Mouse (Mus musculus) frontal cortex, postnatal 10 days (tissue): Measurements from ENCODE around the gene Fam25c.
"Not testable (repeated sequence)": the region's sequence is repeated elsewhere in the genome, so short reads cannot be mapped to it uniquely, and the experiment has no call there.

Experiments
- DNase-seq, 2 experiments: peaks; one replicate each; pipeline ENCODE4 v3.0.0; 2022; ENCODE audit warnings: low spot score in 2 of 2, mixed read lengths in 1 of 2

Gene Fam25c

DNA sequence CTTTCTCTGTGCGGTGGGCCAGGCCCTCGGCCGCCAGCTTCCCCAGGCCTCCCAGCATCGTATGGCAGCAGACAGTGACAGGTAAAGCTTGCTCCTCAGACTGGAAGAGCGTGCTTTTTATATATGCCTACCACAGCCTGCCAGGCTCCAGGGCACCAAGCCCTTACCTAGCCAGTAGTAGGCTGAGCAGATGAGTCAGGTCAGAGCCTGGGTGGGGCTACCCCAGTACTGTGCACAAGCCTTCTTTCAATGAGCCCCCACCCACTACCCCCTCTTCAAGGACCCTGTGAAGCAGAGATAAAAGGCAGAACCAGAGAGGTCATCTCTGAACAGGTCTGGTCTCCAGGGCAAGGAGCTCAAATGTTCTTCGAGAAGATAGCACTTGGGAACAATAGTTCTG lies at the start of gene Fam25c:
TSS of gene Fam25c (minus strand) at position 133 of the 400 bp plus-strand sequence.
- DNase-seq, result no peak

DNA sequence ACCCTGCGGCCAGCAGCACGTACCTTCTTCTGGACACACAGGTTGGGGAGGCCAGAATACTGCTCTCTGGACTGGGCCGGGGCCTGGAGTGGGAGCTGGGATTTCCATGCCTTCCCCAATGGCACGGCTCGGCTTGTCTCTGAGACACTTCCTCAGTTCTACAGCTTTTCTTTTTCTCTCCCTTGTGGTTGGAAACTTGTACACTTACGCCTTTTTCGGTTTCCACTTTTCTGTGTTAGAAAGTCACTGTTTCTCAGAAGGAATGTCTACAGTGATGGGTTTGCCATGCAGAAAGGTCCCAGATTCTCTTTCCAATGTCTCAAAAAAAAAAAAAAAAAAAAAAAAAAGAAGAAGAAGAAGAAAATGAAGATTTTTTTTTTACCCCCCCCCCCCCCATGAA lies 48.2 kb upstream of the Fam25c start:
- no peak for DNase-seq

DNA sequence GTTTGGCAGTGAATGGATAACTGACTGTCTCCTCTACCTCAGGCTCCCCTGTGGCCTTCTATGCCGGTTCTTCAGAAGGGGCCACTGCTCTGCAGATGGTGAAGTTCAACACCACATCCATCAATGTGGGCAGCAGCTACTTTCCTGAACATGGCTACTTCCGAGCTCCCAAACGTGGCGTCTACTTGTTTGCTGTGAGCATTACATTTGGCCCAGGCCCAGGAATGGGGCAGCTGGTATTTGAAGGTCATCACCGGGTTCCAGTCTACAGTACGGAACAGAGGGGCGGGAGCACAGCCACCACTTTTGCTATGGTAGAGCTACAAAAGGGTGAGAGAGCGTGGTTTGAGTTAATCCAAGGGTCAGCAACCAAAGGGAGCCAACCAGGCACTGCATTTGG lies 47.6 kb upstream of the Fam25c start:
- DNase-seq, result no peak

DNA sequence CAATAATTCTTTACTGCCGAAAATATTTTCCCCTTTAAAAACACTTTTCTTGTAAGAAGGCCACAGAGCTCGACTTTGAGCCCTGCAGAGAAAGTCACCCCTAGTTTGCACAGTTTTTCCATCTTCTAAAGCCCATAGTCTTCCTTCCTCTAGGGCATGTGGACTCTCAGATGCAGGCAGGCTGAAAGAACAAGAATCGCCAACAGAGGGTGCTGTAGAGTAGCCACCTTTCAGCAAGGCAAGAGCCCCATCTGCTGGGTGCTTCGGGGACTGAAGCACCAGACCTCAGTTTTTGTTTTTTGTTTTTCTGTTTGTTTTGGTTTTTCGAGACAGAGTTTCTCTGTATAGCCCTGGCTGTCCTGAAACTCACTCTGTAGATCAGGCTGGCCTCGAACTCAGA lies 45.9 kb upstream of the Fam25c start:
- DNase-seq, result peak in 1 of 2 experiments; percentile 50

DNA sequence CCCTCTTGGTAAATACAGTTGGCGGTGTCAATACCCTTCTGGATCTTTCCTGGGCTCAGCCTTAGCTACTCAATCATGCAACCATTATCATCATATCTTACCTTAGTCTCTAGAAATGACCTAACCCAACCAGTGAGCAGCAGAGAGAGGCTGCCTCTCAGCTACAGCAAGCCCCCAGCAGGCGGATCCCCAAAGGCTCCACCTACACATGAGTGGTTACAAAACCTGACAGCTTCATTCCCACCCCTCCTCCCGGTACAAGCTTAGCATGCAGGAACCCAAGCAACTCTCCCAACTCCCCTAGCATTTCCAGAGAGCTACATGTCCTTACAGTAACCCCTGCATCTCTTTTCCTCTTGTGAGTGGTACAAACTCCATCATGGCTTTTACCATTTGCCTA lies 44.8 kb upstream of the Fam25c start:
- no peak for DNase-seq

DNA sequence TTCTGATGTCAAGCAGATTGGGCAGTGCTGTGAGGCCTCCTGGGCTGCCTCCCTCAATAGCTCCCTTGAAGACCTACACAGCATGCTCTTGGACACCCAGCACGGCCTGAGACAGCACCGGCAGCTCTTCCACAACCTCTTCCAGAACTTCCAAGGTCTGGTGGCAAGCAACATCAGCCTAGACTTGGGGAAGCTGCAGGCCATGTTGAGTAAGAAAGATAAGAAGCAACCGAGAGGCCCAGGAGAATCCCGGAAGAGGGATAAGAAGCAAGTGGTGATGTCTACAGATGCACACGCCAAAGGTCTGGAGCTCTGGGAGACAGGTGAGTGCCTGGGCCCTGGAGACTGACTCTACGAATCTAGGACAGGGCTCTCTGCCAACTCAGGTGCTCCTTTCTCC lies 44.1 kb upstream of the Fam25c start:
- no peak for DNase-seq

DNA sequence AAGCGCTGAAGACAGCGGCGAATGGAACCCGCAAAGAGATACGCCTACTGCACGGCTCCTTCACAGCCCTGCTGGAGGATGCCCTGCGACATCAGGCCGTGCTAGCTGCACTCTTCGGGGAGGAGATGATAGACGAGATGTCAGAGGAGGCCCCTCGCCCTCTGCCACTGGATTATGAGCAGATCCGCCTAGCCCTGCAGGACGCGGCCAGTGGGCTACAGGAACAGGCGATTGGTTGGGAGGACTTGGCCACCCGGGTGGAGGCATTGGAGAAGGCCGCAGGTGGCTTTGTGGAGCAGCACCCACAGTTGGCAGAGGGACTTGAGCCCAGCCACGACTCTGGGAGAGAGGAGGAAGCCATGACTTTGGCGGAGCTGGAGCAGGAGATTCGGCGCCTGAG lies 43.7 kb upstream of the Fam25c start:
- DNase-seq, result no peak

DNA sequence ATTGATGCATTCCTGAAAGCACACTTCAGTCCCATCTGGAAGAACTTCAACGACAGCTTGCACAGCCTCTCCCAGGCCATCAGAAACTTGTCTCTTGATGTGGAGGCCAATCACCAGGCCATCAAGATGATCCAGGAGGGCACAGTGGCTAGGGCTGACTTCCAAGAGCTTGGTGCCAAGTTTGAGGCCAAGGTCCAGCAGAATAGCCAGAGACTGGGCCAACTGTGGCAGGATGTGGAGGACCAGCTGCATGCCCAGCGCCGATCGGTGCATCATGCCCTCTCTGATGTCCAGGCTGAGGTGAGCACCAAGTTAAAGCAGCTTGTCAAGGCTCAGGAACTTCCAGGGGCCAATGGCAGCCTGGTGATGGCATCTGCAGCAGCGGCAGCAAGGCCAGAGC lies 42.6 kb upstream of the Fam25c start:
- DNase-seq, result no peak

DNA sequence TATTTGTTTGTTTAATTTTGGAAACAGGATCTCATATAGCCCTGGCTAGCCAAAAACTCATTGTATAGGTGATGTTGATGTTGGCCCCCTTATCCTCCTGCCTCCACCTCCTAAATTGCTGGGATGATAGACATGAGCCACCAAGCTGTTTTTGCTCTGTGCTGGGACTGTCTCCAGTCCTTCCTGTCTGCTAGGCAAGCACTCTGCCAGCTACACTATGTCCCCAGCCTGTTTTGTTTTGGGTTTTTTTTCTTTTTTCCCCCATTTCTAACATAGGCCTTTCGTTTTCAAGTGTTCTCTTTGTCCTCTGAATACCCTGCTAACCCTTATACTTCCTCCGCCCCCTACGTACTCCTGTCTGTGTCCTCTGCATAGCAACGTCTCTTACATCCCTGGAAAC lies 38.1 kb upstream of the Fam25c start:
- no peak for DNase-seq

DNA sequence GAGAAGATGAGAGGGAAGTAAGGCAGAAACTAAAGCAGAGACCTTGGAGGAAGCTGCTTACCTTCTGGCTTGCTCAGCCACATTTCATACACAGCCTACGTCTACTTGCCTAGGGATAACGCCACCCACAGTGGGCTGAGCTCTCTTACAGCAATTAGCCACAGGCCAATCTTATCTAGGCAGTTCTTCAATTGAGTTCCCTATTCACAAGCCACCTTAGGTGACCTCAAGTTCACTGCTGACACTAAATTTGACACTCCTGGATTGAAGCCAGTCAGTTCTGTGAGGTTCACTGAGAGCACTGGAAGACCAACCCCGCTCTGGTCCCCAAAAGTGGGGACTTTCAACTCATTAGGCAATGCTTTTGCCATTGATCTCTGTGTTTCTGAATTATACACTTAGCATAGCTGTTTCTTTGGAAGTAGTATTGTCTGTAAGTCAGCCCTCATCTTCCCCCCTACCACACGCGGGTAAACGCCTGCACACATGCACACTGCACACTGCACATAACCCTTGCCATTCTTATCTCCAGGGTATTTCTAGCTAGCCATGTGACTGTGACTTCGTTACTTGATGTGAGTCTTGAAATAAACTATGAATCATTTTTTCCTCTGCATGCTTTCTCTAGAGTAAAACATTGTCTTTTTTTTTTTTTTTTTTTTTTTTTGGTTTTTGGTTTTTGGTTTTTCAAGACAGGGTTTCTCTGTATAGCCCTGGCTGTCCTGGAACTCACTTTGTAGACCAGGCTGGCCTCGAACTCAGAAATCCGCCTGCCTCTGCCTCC lies 27.9 kb upstream of the Fam25c start:
- no peak for DNase-seq

DNA sequence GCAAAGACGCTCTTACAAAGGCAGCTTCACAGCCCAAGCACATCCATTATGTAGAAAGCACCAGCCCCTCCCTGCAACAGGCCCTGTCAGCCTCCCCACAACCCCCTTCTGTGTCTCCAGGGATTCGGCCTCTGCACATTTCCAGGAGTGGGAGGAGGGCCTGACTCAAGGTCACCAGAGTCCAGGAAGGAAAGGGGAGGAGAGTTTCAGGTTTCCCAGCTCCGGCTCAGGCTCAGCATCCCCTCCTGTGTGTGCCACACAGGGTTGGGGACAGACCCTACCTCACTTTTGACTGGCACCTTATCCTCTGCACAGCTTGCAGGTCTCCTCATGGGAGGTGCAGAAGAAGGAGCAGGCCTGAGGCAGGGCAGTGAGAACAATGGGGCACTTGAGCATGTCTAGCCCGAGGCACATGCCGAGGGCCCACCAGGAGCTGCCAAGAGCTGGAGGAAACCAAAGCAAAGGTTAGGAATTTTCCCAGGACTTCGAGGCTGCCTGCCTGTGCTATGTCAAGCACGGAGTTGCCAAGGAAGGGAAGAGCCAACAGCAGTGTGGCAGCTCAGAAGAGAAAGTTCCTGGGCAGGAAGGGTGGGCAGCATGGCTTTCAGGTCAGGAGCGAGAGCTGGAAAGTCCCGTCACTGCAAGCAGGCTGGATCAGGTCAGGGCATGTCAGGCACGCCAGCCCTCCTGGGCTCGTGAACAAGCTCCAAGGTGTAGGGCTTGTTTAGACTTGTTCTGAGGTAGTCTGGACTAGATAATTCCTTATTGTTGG lies 23.5 kb upstream of the Fam25c start:
- DNase-seq, result no peak

DNA sequence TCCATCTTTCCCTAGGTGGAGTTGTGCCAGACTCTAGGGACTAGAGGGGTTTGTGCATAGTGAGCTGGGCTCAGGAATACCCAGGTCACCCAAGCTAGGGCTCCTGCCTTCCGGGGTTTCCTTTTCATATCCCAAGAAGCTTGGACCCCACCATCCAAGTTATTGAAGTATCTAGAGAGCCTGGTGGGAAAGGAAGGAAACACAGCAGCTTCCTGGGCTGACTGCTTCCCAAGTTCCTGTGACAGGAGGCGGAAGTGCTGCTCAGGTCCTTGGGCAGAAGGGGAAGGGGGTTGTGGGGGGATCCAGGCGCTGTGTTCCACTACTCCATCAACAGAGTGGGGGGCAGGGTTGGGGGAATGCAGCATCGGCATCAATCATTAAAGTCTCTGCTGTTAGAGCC lies 21.9 kb upstream of the Fam25c start:
- no peak for DNase-seq

DNA sequence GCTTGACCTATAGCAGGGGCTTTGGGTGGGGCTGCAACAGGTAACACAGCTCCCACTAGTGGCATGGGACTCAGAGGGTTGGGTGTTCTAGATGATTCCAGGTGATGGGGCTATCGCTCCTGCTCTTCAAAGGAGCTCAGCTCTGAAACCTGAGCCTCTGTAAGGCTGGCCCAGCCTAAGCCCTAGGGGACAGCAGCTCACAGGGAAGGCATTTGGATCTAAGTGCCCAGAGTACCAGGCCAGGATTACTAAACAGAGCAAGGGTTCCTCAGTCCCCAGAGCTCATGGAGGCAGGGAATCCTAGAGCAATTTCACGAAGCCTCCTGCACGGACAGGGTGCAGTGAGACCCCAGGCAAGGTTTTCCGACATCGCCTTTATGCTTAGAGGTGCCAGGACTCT lies 20.7 kb upstream of the Fam25c start:
- DNase-seq, result no peak

DNA sequence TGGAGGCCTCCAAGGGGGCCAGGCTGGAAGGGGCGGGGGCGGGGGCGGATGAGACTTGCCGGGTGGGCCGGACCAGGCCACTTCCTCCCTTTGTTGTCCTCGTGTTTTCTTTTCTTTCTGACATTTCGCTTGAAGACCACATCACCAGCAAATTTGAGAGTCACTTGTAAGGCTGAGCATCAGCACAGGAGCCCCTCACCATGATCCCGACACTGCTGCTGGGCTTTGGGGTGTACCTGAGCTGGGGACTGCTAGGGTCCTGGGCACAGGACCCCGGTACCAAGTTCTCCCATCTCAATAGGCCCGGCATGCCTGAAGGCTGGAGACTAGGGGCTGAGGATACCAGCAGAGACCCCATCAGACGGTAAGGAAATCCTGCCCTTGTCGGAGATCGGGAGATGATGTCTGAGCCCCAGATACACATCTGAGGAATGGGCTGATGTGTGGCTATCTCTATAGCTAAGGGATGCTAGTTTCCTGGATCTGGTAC lies 20.2 kb upstream of the Fam25c start, which contains the start of gene Mmrn2:
TSS of gene Mmrn2 (plus strand) at position 51 of the 490 bp plus-strand sequence.
- DNase-seq, result no peak

DNA sequence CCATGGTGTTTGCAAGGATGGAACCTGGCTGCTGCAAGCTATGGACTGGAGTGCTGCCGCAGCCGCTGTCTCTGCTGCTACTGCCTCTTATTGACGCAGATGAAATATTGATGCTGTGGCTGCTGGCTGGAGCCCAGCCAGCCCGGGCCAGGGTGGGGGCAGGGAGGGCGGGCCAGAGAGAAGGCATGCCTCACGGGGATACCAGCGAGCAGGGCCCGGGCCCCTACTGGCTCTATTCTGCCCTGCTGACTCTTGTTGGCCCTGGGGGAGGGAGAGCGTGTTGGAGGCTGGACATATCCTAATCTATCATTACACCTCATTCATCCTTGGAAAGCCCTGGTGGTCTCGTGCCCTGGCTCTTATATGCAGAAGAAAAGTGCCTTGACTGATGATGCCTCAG lies 19.3 kb upstream of the Fam25c start, which contains the start of gene Sncg:
TSS of gene Sncg (minus strand) at position 213 of the 400 bp plus-strand sequence.
- DNase-seq, result no peak

DNA sequence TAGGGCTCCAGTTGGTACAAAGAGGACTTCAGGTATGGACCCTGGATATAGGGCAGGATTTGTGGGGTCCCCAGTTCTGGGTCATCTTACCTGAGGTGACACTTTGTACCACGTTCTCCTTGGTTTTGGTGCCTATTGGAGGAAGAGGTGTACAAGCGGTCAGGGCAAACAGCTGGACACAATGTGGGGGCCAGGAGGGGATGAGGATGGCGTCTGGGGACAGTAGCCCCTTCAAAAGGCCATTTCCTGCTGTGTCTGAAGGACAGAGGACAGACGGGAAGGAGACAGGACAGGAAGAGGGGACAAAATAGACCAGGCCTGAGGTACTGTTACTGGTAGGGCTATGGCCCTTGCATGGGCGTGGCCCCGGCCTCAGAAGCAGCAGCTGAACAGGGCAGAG lies 18.3 kb upstream of the Fam25c start:
- no peak for DNase-seq

DNA sequence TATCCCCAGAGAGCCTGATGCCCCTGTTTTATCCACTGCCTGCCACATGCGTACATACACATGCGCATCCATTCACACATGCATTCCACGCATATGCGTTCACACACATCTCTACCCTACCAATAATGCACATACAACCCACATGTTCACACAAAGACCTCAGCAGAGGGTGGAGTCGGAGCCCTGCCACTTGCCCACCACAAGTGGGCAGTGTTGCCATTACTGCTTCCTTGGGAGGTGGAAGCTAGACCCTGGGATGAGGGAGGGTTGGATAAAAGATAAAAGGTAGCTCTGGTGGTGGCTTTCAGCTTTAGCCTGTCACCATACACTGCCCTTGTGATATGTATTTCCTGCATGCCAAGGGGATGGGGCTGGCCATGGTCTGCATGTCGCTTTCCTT lies 17.4 kb upstream of the Fam25c start:
- DNase-seq, result peak in 1 of 2 experiments; percentile 54

DNA sequence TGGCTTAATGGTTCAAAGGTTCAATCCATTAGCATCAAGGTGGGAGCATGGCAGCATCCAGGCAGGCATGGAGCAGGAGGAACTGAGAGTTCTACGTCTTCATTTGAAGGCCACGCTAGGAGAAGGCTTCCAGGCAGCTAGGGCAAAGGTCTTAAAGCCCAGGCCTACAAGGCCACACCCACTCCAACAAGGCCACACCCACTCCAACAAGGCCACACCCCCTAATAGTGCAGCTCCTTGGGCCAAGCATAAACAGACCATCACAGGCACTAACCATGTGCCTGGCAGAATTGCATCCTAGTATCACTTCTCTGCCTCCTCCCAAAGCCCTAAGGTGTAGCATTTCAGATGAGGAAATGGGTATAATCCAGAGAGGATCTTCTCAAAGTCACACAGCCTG lies 16.5 kb upstream of the Fam25c start:
- DNase-seq, result no peak

DNA sequence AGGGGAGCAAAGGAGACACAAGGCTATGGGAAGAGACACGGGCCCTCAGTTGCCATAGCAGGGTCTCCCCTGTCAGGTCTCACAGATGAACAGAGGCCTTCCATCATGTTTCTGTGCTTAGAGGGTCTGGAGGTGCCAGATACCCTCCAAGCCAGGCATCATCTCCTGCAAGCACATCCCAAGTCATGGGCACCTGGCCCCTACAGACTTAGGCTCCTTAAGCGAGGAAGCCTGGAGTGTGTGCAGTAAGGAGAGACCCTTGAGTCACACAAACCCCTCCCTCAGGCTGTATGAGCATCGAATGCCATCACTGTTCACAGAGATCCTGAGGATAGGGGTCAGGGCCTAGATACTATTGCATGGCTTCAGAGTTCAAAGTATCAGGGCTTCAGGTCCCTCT lies 15.7 kb upstream of the Fam25c start:
- no peak for DNase-seq

DNA sequence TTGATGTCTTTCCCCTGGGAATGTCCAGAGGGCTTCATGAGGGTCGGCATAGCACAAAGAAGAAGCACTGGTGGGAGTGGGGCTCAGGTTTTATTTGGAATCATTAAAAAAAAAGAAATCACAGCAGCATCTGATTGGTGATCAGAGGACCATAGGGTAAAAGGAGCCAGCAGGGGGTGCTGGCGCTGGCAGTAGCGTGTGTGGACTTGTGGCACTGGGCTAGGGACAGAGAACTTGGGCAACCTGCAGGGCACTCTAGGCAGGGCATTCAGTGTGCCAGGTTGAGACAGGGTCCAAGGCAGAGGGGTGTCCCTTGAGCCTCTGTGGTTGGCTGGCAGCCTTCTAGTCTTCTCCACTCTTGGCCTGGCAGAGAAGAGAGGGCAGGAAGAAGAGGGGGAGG lies 15.0 kb upstream of the Fam25c start:
- DNase-seq, result no peak

DNA sequence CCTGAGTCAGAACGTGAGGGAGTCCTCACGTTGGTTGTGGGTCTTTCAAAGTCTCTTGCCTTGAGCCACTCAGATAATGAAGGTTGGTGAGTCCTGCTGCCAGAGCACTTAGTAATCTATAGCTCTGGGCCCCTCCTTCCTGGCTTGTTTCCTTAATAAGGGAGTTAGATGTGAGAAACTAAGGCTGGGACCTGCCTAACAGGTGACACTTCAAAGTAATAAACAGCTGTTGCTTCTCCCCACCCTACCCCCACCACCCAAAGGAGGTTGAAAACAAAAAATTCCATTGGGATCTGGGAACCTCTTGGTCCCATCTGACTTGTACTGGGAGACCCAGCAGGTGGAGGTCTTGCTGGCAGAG lies 9.9 kb upstream of the Fam25c start:
- DNase-seq, result no peak

DNA sequence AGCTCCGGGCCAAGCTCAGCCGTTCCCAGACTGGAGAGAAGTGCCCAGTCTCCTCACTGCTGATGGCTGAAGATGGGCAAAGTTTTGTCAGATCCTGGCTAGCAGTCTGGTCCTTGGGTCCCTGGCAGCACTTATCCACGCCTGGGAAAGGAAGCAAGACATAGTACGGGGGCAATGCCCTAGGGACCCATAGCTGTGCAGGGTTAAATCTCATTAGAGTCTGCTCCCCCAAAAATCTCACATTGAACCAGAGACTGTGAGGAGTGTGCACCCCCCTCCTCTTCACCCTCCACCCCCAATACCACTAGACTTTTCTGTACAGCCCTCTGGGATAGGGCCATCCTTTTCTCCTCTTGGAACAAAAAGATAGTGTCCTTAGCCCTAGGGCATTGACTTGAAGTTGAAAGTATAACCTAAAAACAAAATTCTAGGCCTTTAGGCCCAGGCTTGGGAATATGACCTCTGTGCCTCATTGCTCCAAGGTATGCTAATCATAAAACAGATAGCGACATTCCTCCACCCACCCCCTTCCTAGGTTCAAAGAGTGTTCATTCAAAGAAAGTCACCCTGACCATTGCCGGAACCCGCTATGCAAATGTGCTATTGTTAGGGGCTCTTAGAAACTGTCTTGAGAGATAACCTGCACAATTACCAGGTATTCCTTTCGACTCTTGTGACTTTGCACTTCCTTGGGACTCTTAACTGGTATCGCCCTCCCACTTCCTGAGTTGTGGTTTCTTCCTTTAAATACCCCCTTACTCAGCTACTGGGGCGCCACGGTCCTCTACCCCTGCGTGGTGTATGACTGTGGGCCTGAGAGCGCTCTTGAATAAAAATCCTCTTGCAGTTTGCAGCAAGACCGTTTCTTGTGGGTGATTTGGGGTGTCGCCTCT lies 9.3 kb upstream of the Fam25c start:
- DNase-seq, result not testable (repeated sequence)
